Mouse (Mus musculus) heart, embryonic 14.5 days (tissue): Measurements from ENCODE around the gene Psma3. TPM values are rescaled to one million over a fixed set of nuclear protein-coding genes. Genes with fewer than 3 reads are reported as not detected.
A peak's percentile ranks its signal among the peaks of the same experiment; 100 is the strongest.

Source experiments
- ATAC-seq: fragments of 200-750 bp; cut with Nextera tagmentation; 2 replicates; pipeline ENCODE4 v1.8.0; 2017; ENCODE audit warnings: low read depth, moderate TSS enrichment; ENCODE audit not compliant: insufficient number of reproducible peaks, insufficient read depth, low FRiP score
- H3K27ac ChIP-seq, 2 experiments: fragments of 200-500 bp in 1 of 2; fragments of 300-500 bp in 1 of 2; sonication (generic) in 1 of 2; replicated peaks in 1 of 2; 2 replicates each; pipeline ENCODE4 v1.5.1; 2012 to 2014; ENCODE audit warnings: low read depth in 2 of 2, low read length in 2 of 2, control low read depth in 1 of 2, mild to moderate bottlenecking in 1 of 2, mixed read lengths in 1 of 2; ENCODE audit not compliant: control insufficient read depth in 1 of 2, insufficient read depth in 1 of 2
- H3K27me3 ChIP-seq: fragments of 300-500 bp; sonication (generic); 2 replicates; pipeline ENCODE4 v1.6.1; 2014; ENCODE audit warnings: mild to moderate bottlenecking, low read length, control low read depth; ENCODE audit not compliant: control insufficient read depth, insufficient read depth
- H3K36me3 ChIP-seq: fragments of 300-500 bp; sonication (generic); 2 replicates; pipeline ENCODE4 v1.6.1; 2014; ENCODE audit warnings: mild to moderate bottlenecking, control low read depth, low read length, mixed read lengths; ENCODE audit not compliant: control insufficient read depth, insufficient read depth
- H3K4me1 ChIP-seq, 2 experiments: fragments of 200-500 bp in 1 of 2; fragments of 300-500 bp in 1 of 2; sonication (generic) in 1 of 2; 2 replicates each; pipeline ENCODE4 v1.6.1; 2012 to 2014; ENCODE audit warnings: low read length in 2 of 2, control low read depth in 1 of 2, mixed read lengths in 1 of 2; ENCODE audit not compliant: control insufficient read depth in 2 of 2, insufficient read depth in 2 of 2
- H3K4me2 ChIP-seq: fragments of 300-500 bp; sonication (generic); 2 replicates; pipeline ENCODE4 v1.6.1; 2014; ENCODE audit warnings: mild to moderate bottlenecking, low read length
- H3K4me3 ChIP-seq, 2 experiments: fragments of 200-500 bp in 1 of 2; fragments of 300-500 bp in 1 of 2; sonication (generic) in 1 of 2; 2 replicates each; pipeline ENCODE4 v1.5.1; 2012 to 2014; ENCODE audit warnings: low read length in 2 of 2, mild to moderate bottlenecking in 2 of 2, control low read depth in 1 of 2, low read depth in 1 of 2, moderate library complexity in 1 of 2; ENCODE audit not compliant: control insufficient read depth in 1 of 2, insufficient read depth in 1 of 2
- H3K9ac ChIP-seq: fragments of 300-500 bp; sonication (generic); 2 replicates; pipeline ENCODE4 v1.6.1; 2014; ENCODE audit warnings: mild to moderate bottlenecking, low read length
- H3K9me3 ChIP-seq: fragments of 300-500 bp; sonication (generic); 2 replicates; pipeline ENCODE4 v1.6.1; 2016; ENCODE audit warnings: low read length, control low read depth; ENCODE audit not compliant: control insufficient read depth
- WGBS: fragments of 180-500 bp; shearing (Covaris S2); extraction: QIAGEN DNeasy Blood & Tissue Kit; methylation state at CpG from one replicate; pipeline ENCODE4 v1.1.7; 2014; 5-methylcytosine and 5-hydroxymethylcytosine counted together
- polyA plus RNA-seq: library from polyadenylated mRNA; unstranded; fragments of >200 nt; fragmentation: Nextera tagmentation; extraction: Ambion mirVana; gene quantifications from 2 replicates; pipeline ENCODE4 v1.2.1, GENCODE M21; 2014

Psma3 gene
- polyA plus RNA-seq, 1 experiment from 2014 or later = 453 TPM

DNA sequence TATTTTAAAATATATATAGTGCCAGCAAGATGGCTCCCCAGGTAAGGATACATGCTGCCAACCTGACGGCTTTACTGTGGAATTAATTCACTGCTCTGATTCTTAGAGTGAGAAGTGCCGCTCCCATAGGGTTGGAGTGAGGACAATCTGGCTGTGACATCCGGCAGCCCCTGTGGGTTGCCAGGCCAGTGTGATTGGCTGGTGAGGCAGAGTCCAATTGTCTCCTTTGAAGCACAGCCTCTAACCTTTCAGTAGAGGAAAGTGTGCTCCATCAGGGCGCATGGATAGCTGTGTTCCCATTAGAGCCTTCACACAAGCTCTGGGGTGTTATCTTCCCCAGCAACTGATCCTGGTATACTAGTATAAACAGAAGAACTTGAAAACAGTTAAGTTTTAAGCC is 15.8 kb upstream of the Psma3 start:
- no peak overlapping the region for H3K27ac ChIP-seq
- no peak for ATAC-seq
- H3K4me3 ChIP-seq = no peak overlapping the region
- H3K9me3 ChIP-seq = no peaks in the 10 kb centered on the region
- no peak overlapping the region for H3K9ac ChIP-seq
- no peaks in the 10 kb centered on the region for H3K4me1 ChIP-seq
- 80% methylated on average over 4 of the region's 4 CpGs for WGBS
- H3K27me3 ChIP-seq = no peaks in the 10 kb centered on the region
- no peak overlapping the region for H3K4me2 ChIP-seq
- peaks cover 94% of the 10 kb centered on the region for H3K36me3 ChIP-seq

DNA sequence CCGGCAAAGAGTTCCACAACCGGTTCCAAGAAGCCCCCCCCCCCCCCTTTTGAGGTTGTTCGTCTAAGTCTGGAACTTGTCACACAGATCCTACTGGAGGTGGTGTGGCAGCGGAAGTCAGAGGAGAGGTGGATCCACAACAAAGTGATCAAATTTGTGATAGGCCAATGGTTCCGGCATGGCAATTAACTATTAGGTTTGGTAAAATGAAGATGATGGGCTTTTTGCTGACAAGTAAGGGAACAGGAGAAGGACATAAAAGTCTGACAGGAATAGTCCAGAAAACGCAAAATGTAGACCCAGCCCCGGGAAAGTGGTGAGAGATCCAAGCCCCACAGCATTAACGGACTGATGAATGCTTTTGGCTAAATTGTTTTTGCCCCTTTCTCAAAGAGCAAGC is 6.8 kb upstream of the Psma3 start:
- Histone ChIP-seq H3K4me1 (0 out of 4 replicates have a peak, but pooled peaks cover 0 to 4% of the 10 kb centered on the region in 2 experiments), H3K27ac (peak overlapping the region; percentile 93 to 96), H3K4me2 (peak overlapping the region; percentile 67), H3K36me3 (peaks cover 22% of the 10 kb centered on the region), H3K4me3 (peak overlapping the region; percentile 56 to 78; a peak in 3 of 4 replicates), H3K9ac (peak overlapping the region; percentile 83), H3K27me3 (no peaks in the 10 kb centered on the region), H3K9me3 (no peaks in the 10 kb centered on the region)
- no peak for ATAC-seq
- 33% methylated on average over 8 of the region's 8 CpGs for WGBS

DNA sequence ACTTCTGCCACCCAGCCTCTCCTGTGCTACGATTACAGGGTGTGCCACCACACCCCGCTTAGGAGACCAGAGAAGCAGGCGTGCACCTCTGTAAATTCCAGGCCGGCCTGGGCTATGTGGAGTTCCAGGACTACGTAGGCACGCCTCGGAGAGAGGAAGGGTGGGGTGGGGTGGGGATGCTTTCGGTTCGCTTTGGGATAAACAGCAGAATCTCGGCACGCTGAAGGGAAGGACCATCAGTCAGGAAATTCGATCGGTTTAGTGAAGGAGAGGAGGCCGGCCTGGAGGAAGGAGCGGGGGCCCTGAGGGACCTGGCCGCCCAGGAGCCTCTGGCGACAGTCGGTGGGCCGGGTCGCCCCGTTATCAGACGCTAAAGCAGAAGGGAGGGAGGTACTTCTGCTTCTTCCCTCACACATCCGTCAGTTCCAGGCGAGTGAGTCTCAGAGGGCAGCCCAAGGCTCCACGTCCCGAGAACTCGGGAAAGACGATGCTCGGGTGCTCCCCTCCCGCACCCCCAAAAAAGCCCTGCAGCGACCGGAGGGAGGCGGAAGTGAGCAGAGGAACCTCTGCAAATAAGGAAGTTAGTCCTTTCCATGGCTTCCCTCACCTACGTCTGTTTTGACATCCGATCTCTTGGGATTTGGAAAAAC is 6.2 kb upstream of the Psma3 start:
- Histone ChIP-seq H3K4me3 (peak overlapping the region; percentile 56 to 78), H3K4me1 (0 out of 4 replicates have a peak, but pooled peaks cover 0 to 4% of the 10 kb centered on the region in 2 experiments), H3K9me3 (no peaks in the 10 kb centered on the region), H3K9ac (peak overlapping the region; percentile 83), H3K27ac (peak overlapping the region; percentile 93 to 96), H3K4me2 (peak overlapping the region; percentile 67), H3K27me3 (no peaks in the 10 kb centered on the region), H3K36me3 (peaks cover 16% of the 10 kb centered on the region)
- peak; percentile 77 for ATAC-seq
- WGBS = under 1% methylated on average over 35 of the region's 35 CpGs

DNA sequence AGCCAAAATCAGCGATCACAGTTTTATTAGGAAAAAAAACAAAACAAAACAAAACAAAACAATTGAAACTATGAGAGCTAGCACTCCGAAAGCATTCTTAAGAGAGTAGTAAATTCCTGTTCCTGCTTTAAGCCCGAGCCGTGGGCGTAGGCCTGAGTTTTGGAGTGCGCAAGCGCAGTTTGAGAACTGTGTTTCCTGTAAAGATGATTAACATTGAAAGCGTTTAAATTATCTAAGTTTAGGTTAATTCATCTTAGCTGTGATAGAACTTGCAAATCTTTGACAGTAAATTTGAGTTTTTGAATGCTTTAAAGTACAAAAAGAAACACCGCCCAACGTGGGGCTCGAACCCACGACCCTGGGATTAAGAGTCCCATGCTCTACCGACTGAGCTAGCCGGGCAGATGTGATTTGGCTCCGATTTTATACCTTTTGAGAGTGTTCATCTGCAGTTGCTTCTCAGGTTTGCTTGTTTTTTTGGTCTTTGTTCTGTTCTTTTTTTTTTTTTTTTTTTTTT is 5.6 kb upstream of the Psma3 start:
- peaks cover 10% of the 10 kb centered on the region for H3K36me3 ChIP-seq
- WGBS = under 1% methylated on average over 15 of the region's 15 CpGs
- peak overlapping the region; percentile 67 for H3K4me2 ChIP-seq
- H3K9me3 ChIP-seq = no peaks in the 10 kb centered on the region
- H3K27ac ChIP-seq = peak overlapping the region; percentile 93 to 96
- peak overlapping the region; percentile 83 for H3K9ac ChIP-seq
- H3K4me3 ChIP-seq = peak overlapping the region; percentile 56 to 78
- peak; percentile 45; the same call in 1 of the 2 replicates for ATAC-seq
- peaks cover 1 to 4% of the 10 kb centered on the region in 2 experiments; a peak in 2 of 4 replicates for H3K4me1 ChIP-seq
- H3K27me3 ChIP-seq = no peaks in the 10 kb centered on the region

DNA sequence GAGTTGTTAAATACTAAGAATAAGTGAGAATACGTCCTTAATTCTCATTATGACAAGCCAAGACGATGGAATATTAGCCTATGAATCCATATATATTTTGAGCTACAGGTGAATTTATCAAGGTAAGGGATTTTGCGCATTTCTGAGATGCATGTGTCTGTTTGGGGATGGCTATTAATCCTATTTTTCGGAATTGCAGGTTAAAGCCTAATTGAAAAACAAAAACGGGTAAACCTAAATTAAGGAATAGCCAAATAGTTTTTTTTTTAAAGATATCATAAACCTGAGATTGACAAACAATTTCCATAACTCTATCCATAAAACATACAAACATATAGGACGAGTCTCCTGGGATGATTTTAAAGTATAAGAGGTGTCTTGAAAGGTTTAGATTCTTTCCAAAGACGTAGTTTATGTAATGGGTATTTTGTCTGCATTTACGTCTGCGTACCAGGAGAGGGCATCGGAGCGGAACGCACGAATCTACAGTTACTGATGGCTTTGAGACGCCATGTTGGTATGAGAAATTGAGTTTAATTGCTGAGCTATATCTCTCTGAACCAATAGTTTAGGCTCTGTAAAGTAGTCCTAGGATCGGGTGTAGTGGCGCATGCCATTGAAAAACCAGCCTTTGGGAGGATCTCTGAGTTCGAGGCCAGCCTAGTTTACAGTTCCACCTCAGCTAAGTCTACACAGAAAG is 4.8 kb upstream of the Psma3 start:
- ATAC-seq = no peak
- H3K27ac ChIP-seq = peak overlapping the region in 1 of 2 experiments; percentile 54; a peak in 2 of 4 replicates
- WGBS = 7% methylated on average over 17 of the region's 17 CpGs
- H3K27me3 ChIP-seq = no peaks in the 10 kb centered on the region
- peak overlapping the region; percentile 67 for H3K4me2 ChIP-seq
- H3K9me3 ChIP-seq = no peaks in the 10 kb centered on the region
- H3K4me1 ChIP-seq = peaks cover 2 to 4% of the 10 kb centered on the region in 2 experiments; a peak in 2 of 4 replicates
- H3K36me3 ChIP-seq = peaks cover 2% of the 10 kb centered on the region; the same call in 1 of the 2 replicates
- H3K4me3 ChIP-seq = peak overlapping the region; percentile 18 to 56; a peak in 3 of 4 replicates
- peak overlapping the region; percentile 54 for H3K9ac ChIP-seq

DNA sequence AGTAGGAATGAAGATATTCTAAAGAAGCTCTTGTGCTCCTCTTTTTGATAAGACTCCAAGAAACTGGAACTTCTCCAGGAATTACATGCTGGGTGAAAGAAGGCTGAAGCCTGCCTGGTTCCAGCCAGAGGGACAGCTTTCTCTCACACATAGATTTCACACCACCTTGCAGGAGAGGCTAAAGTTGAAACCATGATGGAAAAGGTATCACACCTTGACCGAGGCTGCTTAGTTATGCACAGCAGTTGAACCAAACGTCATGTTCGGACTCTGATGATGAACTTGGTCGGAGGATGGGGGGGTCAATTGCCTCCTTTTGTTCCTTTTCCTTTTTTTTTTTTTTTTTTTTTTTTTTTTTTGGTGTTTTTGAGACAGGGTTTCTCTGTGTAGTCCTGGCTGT is 590 bp upstream of the Psma3 start:
- Histone ChIP-seq H3K9me3 (no peaks in the 10 kb centered on the region), H3K9ac (no peak overlapping the region), H3K4me1 (peaks cover 4 to 10% of the 10 kb centered on the region in 2 experiments; a peak in 3 of 4 replicates), H3K27me3 (no peaks in the 10 kb centered on the region), H3K36me3 (peaks cover 7% of the 10 kb centered on the region; the same call in 1 of the 2 replicates), H3K27ac (peak overlapping the region; percentile 88 to 97; a peak in 3 of 4 replicates), H3K4me2 (peak overlapping the region; percentile 57), H3K4me3 (peak overlapping the region in 1 of 2 experiments; percentile 81; a peak in 1 of 4 replicates)
- 84% methylated on average over 4 of the region's 4 CpGs for WGBS
- ATAC-seq = no peak

DNA sequence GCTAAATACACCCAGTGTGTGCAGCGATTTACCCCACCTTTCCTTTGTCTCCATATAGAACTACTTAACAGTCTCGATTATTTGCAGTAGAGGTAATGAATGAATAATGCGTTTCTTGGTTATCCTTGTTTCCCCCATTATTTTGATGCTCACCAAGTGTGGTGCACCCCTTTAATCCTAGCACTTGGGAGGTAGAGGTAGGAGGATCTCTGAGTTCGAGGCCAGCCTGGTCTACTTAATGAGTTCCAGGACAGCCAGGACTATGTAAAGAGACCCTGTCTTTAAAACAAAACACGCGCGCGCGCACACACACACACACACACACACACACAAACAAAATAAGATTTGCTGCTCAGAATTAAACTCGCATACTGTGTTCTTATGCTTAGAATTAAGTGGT is 985 bp downstream of the Psma3 start:
- no peak for ATAC-seq
- Histone ChIP-seq H3K27ac (peak overlapping the region; percentile 92 to 97), H3K4me1 (peaks cover 4 to 10% of the 10 kb centered on the region in 2 experiments; a peak in 3 of 4 replicates), H3K4me2 (peak overlapping the region; percentile 70), H3K36me3 (peaks cover 22% of the 10 kb centered on the region), H3K27me3 (no peaks in the 10 kb centered on the region), H3K9ac (peak overlapping the region; percentile 99), H3K4me3 (peak overlapping the region; percentile 81 to 83), H3K9me3 (no peaks in the 10 kb centered on the region)
- WGBS = 16% methylated on average over 10 of the region's 10 CpGs
